Mouse (Mus musculus) midbrain, embryonic 15.5 days (tissue): ENCODE measurements at regions not wholly inside any gene's neighbourhood (a gene's known extent, or its start where the extent isn't known, plus 50 kb on each side); places are given as distances from the start of the nearest gene placed in this dataset.

Experiments
- ATAC-seq: fragments of 200-750 bp; cut with Nextera tagmentation; replicated peaks from 2 replicates; pipeline ENCODE4 v1.8.0; 2017; ENCODE audit warnings: moderate TSS enrichment
- H3K27ac ChIP-seq: fragments of 300-500 bp; sonication (generic); 2 replicates; pipeline ENCODE4 v1.5.1; 2015; ENCODE audit warnings: mild to moderate bottlenecking, inconsistent platforms
- H3K27me3 ChIP-seq: fragments of 300-500 bp; sonication (generic); replicated peaks from 2 replicates; pipeline ENCODE4 v1.6.1; 2015; ENCODE audit warnings: inconsistent platforms
- H3K36me3 ChIP-seq: fragments of 300-500 bp; sonication (generic); replicated peaks from 2 replicates; pipeline ENCODE4 v1.6.1; 2015; ENCODE audit warnings: inconsistent platforms
- H3K4me1 ChIP-seq: fragments of 300-500 bp; sonication (generic); 2 replicates; pipeline ENCODE4 v1.6.1; 2015; ENCODE audit warnings: inconsistent platforms
- H3K4me2 ChIP-seq: fragments of 300-500 bp; sonication (generic); 2 replicates; pipeline ENCODE4 v1.6.1; 2015; ENCODE audit warnings: inconsistent platforms, mild to moderate bottlenecking, moderate library complexity
- H3K4me3 ChIP-seq: fragments of 300-500 bp; sonication (generic); 2 replicates; pipeline ENCODE4 v1.5.1; 2015; ENCODE audit warnings: mild to moderate bottlenecking, inconsistent platforms
- H3K9ac ChIP-seq: fragments of 300-500 bp; sonication (generic); 2 replicates; pipeline ENCODE4 v1.6.1; 2015; ENCODE audit warnings: mild to moderate bottlenecking, inconsistent platforms
- H3K9me3 ChIP-seq: fragments of 300-500 bp; sonication (generic); 2 replicates; pipeline ENCODE4 v1.6.1; 2016; ENCODE audit warnings: inconsistent platforms
- WGBS: fragments of 180-500 bp; shearing (Covaris S2); methylation state at CpG from one replicate; pipeline ENCODE4 v1.1.7; 2015; ENCODE audit warnings: mixed read lengths; 5-methylcytosine and 5-hydroxymethylcytosine counted together

GRCm38 (mm10) chr19:15398624-15399023 is 548.5 kb downstream of the Psat1 start:
- H3K4me3 ChIP-seq: no peak overlapping the region
- H3K9ac ChIP-seq: no peak overlapping the region
- WGBS: 91% methylated on average over 3 of the region's 3 CpGs
- no peak overlapping the region for H3K27ac ChIP-seq
- ATAC-seq: no peak
- H3K9me3 ChIP-seq: no peaks in the 10 kb centered on the region
- H3K4me2 ChIP-seq: no peak overlapping the region
- no peaks in the 10 kb centered on the region for H3K4me1 ChIP-seq
- no peaks in the 10 kb centered on the region for H3K36me3 ChIP-seq
- no peaks in the 10 kb centered on the region; the same call in 1 of the 2 replicates for H3K27me3 ChIP-seq

DNA sequence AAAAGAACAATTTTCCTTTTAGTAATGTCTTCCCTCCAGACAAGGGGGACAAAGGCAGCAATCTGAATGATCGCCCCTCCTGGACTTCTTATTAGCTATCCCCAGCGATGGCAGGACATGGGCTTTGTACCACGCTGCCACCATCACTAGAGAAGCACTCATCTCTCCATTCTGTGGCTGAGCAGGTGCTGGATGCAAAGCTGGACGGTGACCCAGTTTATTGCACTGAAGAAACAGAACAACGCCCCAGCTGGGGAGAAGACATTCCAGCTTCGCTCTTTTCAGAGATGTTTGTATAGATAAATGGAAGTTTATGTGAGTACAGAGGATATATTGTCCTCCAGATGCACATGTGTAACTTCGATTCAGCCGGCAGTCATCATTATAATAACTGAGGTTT is 575.5 kb downstream of the Psat1 start:
- Histone ChIP-seq H3K4me2 (no peak overlapping the region), H3K36me3 (no peaks in the 10 kb centered on the region), H3K27ac (no peak overlapping the region), H3K4me1 (no peaks in the 10 kb centered on the region), H3K9ac (no peak overlapping the region), H3K4me3 (no peak overlapping the region), H3K9me3 (no peaks in the 10 kb centered on the region), H3K27me3 (no peaks in the 10 kb centered on the region)
- no peak for ATAC-seq
- 71% methylated on average over 8 of the region's 8 CpGs for WGBS

DNA sequence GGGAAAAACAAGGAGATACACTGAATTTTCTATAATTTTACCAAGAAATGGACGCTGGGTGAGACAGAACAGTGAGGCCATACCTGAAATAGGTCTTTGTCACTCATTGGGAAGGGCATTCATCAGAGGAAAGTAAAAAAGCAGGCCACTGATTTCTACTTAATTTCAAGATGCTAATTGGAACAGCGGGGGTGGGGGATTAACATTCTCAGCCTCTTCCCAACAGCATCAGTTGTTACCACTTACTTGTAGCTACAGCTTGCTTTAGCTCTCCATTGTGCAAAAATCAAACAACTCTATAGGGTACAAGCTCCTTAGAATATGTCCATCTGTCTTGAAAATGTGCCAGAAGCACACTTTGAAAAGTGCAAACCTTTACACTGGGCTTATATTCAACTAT is 580.2 kb downstream of the Psat1 start:
- Histone ChIP-seq H3K4me1 (no peaks in the 10 kb centered on the region), H3K9me3 (no peaks in the 10 kb centered on the region), H3K4me3 (no peak overlapping the region), H3K36me3 (no peaks in the 10 kb centered on the region), H3K27me3 (no peaks in the 10 kb centered on the region), H3K4me2 (no peak overlapping the region), H3K9ac (no peak overlapping the region), H3K27ac (no peak overlapping the region)
- ATAC-seq: no peak
- 28% methylated on average over 2 of the region's 2 CpGs for whole genome bisulfite sequencing

DNA sequence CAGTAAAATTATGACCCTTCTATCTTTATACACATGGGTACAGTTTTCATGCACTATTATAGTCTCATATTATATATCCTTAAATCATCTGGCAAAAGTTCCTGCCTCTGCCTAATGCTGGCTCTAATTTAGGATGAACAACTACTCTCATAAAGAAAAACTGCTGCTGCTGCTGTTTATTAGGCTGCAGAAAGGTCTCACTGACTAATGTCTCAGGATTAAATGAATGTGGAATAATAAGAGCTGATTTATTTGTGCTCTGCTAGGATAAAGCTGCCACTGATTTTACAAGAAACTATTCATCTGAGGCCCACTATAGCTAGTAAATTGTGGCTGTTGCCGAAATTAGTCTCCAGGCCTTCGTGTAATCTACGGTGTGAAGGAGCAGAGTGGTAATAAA is 590.0 kb downstream of the Psat1 start:
- WGBS: 94% methylated on average over 3 of the region's 3 CpGs
- Histone ChIP-seq H3K4me2 (no peak overlapping the region), H3K27ac (no peak overlapping the region), H3K4me3 (no peak overlapping the region), H3K9me3 (no peaks in the 10 kb centered on the region), H3K36me3 (no peaks in the 10 kb centered on the region), H3K27me3 (no peaks in the 10 kb centered on the region), H3K9ac (no peak overlapping the region), H3K4me1 (no peaks in the 10 kb centered on the region)
- no peak for ATAC-seq

- H3K4me1 ChIP-seq: no peaks in the 10 kb centered on the region
- H3K27ac ChIP-seq: no peak overlapping the region
- H3K36me3 ChIP-seq: no peaks in the 10 kb centered on the region
- H3K27me3 ChIP-seq: no peaks in the 10 kb centered on the region
- no peak overlapping the region for H3K4me3 ChIP-seq
- no peak for ATAC-seq
- no peak overlapping the region for H3K9ac ChIP-seq
- no peak overlapping the region for H3K4me2 ChIP-seq
- H3K9me3 ChIP-seq: no peaks in the 10 kb centered on the region
- 93% methylated on average over 3 of the region's 3 CpGs for whole genome bisulfite sequencing
Measured at GRCm38 (mm10) chr19:15348356-15348755, 598.8 kb downstream of the Psat1 start.

DNA sequence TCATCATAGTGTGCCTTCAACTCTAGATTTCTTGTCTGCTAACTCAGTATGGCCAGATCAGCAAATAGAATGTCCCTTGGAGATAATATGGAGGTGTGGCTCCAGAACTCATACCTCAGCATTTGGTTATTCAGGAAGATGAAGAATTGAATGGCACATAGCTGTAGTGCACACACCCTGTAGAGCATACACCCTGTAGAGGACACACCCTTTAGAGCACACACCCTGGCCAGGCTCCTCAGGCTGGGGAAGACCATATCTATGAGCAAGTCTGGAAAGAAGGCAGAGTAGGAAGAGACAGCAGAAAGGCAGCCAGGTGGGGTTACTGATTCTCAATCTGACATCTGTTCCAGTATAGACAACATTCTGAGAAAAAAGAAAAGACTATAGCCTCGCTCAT is 604.9 kb downstream of the Psat1 start:
- WGBS: 90% methylated on average over 1 of the region's 1 CpGs

DNA sequence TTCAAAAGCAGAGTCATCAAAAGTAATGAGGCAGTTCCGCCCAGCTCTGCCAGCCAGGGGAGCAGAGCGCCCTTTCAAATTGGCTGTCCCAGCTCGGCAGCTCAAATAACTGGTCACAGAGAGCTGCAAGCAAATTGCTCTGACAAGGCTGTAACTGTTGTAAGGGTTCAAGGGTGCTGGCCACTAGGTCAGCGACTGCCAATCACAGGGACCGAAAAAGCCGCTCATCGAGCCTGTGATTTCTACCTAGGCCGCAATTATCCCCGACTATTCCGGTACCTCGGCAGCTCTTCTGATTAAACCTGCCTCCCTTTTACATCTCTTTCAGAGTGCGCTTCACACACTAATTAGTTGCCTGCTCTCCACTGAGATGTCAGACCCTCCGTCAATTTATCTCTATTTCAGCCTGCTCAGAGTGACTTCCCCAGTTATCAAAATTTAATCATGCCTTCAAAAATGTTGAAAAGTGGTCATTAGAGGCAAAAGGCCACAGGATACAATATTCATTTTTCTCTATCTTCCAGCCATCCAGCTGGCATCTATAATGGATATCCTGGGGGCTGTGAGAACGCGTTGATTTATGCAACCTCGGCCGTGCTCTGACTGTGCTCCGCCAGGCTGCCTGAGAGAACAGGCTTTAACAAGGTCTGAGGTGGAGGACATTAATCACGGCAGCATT is 606.7 kb downstream of the Psat1 start:
- peak overlapping the region; percentile 58 for H3K27ac ChIP-seq

More for the DNA sequence above, 604.9 kb downstream of the Psat1 start:
- Histone ChIP-seq H3K27ac (no peak overlapping the region), H3K4me1 (peaks cover 20% of the 10 kb centered on the region), H3K4me3 (no peak overlapping the region), H3K4me2 (no peak overlapping the region), H3K27me3 (no peaks in the 10 kb centered on the region), H3K9me3 (no peaks in the 10 kb centered on the region), H3K36me3 (no peaks in the 10 kb centered on the region), H3K9ac (no peak overlapping the region)
- ATAC-seq: no peak

DNA sequence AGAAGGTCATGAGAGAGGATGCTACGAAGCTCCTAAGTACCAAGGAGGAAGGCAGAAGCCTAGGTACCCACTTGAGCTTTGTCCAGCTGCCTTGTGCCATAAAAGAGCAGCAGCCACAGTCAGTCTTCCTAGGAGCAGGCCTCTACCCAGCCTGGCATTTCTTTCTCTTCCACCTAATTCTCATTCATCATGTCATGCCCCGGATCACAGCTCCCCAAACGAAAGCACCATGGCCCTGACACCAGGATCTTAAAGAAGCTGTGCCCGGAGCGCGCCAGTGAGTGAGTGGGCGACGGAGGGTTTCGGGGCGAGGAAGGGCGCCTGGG is 607.2 kb downstream of the Psat1 start:
- 36% methylated on average over 11 of the region's 11 CpGs for WGBS
- no peak overlapping the region for H3K4me3 ChIP-seq
- H3K27ac ChIP-seq: peak overlapping the region; percentile 58
- no peak overlapping the region for H3K9ac ChIP-seq
- no peaks in the 10 kb centered on the region for H3K36me3 ChIP-seq
- H3K4me2 ChIP-seq: peak overlapping the region; percentile 26
- peak; percentile 52; the same call in 1 of the 2 replicates for ATAC-seq
- H3K4me1 ChIP-seq: peaks cover 20% of the 10 kb centered on the region
- no peaks in the 10 kb centered on the region for H3K27me3 ChIP-seq
- no peaks in the 10 kb centered on the region for H3K9me3 ChIP-seq

More for the DNA sequence above, 606.7 kb downstream of the Psat1 start:
- Histone ChIP-seq H3K4me1 (peaks cover 20% of the 10 kb centered on the region), H3K9ac (no peak overlapping the region), H3K36me3 (no peaks in the 10 kb centered on the region), H3K27me3 (no peaks in the 10 kb centered on the region), H3K4me2 (peak overlapping the region; percentile 26), H3K4me3 (no peak overlapping the region), H3K9me3 (no peaks in the 10 kb centered on the region)
- peak; percentile 93 for ATAC-seq
- 34% methylated on average over 19 of the region's 19 CpGs for WGBS

- WGBS: 92% methylated on average over 3 of the region's 3 CpGs
- ATAC-seq: no peak
- Histone ChIP-seq H3K4me3 (no peak overlapping the region), H3K9me3 (no peaks in the 10 kb centered on the region), H3K4me1 (no peaks in the 10 kb centered on the region), H3K27ac (no peak overlapping the region), H3K36me3 (no peaks in the 10 kb centered on the region), H3K9ac (no peak overlapping the region), H3K27me3 (peaks cover 4% of the 10 kb centered on the region; the same call in 1 of the 2 replicates), H3K4me2 (no peak overlapping the region)
Measured at GRCm38 (mm10) chr19:15330155-15330554, 617.0 kb downstream of the Psat1 start.

GRCm38 (mm10) chr19:15299474-15299873 is 647.7 kb downstream of the Psat1 start:
- Histone ChIP-seq H3K36me3 (no peaks in the 10 kb centered on the region), H3K4me2 (no peak overlapping the region), H3K9ac (no peak overlapping the region), H3K27ac (no peak overlapping the region), H3K4me1 (no peaks in the 10 kb centered on the region), H3K9me3 (no peaks in the 10 kb centered on the region), H3K4me3 (no peak overlapping the region), H3K27me3 (no peaks in the 10 kb centered on the region)
- ATAC-seq: no peak
- 39% methylated on average over 6 of the region's 6 CpGs for WGBS

GRCm38 (mm10) chr19:15285016-15285415 is 662.1 kb downstream of the Psat1 start:
- Histone ChIP-seq H3K36me3 (no peaks in the 10 kb centered on the region), H3K9me3 (no peaks in the 10 kb centered on the region), H3K27me3 (no peaks in the 10 kb centered on the region), H3K27ac (no peak overlapping the region), H3K4me3 (no peak overlapping the region), H3K9ac (no peak overlapping the region), H3K4me2 (no peak overlapping the region), H3K4me1 (no peaks in the 10 kb centered on the region)
- ATAC-seq: no peak
- WGBS: 93% methylated on average over 2 of the region's 2 CpGs

DNA sequence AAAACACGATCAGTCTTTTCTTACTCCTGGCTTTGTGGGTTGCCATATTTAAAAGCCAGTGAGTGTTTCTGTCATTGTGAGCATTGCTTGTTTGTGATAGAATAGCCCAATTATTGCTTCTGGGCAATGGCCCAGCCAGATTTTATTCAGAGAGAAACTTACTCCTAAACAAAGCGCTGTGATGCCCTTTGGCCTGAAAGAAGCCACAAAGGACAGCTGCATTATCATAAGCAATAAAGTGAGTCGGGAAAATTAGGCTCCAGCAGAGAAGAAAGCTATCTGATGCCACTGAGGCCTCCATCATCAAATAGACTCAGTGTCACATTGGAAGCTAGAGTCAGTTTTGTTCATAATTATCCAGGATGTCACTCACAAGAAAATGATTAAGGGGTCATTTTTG is 644.9 kb upstream of the Tle4 start:
- Histone ChIP-seq H3K27me3 (no peaks in the 10 kb centered on the region), H3K4me3 (no peak overlapping the region), H3K4me2 (no peak overlapping the region), H3K9me3 (no peaks in the 10 kb centered on the region), H3K9ac (no peak overlapping the region), H3K4me1 (no peaks in the 10 kb centered on the region), H3K27ac (no peak overlapping the region), H3K36me3 (no peaks in the 10 kb centered on the region)
- 24% methylated on average over 3 of the region's 3 CpGs for WGBS
- no peak for ATAC-seq

DNA sequence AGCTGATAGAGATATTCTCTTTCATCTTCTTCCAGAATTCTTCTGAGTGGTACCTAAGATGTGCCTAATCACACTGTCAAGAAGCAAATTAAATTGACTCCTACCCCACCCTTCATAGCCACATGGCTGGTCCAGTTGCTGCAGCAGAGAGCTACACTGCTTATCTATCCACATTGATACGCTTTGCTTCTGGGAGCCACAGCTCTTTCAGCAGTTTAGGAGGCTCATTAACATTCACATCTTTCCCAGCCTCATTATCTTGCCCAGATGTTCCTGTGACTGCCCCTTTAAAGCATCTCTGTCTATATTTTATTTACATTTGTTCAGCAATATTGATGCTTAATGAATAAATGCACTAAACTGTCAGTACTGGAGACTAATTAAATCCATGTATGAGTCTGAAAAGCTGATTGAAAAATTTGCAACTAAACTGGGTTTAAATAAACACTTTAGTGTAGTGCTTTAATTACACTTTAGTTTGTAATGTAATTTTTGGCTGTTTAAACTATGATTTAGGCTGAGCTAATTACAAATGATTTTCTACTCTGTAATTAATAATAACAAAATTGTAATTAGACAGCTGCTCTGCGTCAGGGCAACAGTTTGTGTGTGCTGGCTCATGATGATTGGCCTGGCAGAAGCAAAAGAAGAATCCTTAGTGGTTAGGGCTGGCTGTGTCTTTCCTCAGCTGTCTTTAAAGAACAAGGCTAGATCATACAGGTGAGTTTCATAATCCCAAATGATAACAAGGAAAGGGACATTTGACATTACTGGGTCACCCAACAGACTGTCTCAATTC is 632.5 kb upstream of the Tle4 start:
- H3K9me3 ChIP-seq: no peaks in the 10 kb centered on the region
- no peaks in the 10 kb centered on the region for H3K36me3 ChIP-seq
- WGBS: 55% methylated on average over 2 of the region's 2 CpGs
- H3K4me1 ChIP-seq: 0 out of 2 replicates have a peak, but pooled peaks cover 4% of the 10 kb centered on the region
- H3K4me2 ChIP-seq: no peak overlapping the region
- no peak overlapping the region for H3K4me3 ChIP-seq
- peak; percentile 60 for ATAC-seq
- no peak overlapping the region for H3K27ac ChIP-seq
- no peak overlapping the region for H3K9ac ChIP-seq
- no peaks in the 10 kb centered on the region for H3K27me3 ChIP-seq
